Mouse (Mus musculus) thymus, adult 2 months (tissue): ENCODE measurements around the gene Ryr3.

Experiments used
- CTCF ChIP-seq: fragments of 200-500 bp; IDR thresholded peaks from 2 replicates; pipeline ENCODE4 v1.5.1; 2012; ENCODE audit warnings: mild to moderate bottlenecking, control low read depth, low read length, moderate library complexity, borderline replicate concordance; ENCODE audit not compliant: control insufficient read depth, poor library complexity, insufficient read depth; ENCODE audit errors: extremely low read depth
- POLR2A ChIP-seq: fragments of 200-500 bp; IDR thresholded peaks from 2 replicates; pipeline ENCODE4 v1.6.1; 2012; ENCODE audit warnings: mild to moderate bottlenecking, low read length, control low read depth, moderate library complexity; ENCODE audit not compliant: control insufficient read depth, poor library complexity, insufficient read depth; ENCODE audit errors: extremely low read depth

DNA sequence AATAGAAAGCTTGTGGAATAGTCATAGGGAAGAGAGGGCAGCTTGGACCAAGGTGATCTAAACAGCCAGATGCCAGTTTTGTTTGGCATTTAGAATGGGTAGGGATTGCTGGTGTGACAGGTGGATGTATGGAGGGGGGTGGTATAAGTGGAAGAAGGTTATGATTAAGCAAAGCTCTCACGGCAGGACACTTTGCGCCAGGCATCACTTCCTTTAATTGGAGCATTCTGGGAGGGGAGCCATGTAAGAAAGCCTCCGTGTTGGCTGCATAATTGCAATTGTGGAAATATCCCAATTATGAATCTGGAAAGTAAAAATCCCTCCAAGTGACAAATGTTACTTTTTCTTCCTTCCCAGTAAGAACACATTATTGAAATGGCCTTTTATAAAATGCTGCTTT lies 339.5 kb downstream of the Ryr3 start:
- TF ChIP-seq CTCF (no peak), POLR2A (no peak)
